Comparison of ENCODE assay signal across 10 mouse cellular contexts in the genomic region with DNA sequence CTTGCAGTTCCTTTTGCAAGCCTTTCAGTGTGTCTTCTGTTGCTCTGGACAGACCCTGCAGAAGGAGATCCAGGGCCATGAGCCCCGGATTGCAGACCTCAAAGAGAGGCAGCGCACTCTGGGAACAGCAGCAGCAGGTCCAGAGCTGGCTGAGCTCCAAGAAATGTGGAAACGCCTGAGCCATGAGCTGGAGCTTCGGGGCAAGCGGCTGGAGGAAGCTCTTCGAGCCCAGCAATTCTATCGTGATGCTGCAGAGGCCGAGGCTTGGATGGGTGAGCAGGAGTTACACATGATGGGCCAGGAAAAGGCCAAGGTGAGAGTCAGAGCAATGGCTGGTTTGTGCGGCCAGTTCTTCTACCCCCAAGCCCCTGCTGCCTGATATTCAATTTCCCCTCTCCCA. TPM values are rescaled to one million over a fixed set of nuclear protein-coding genes. Genes with fewer than 3 reads are reported as not detected.
A peak's percentile ranks its signal among the peaks of the same experiment; 100 is the strongest.
DNase-seq lines count a peak whose midpoint lies in the region; ATAC-seq and TF ChIP-seq lines count a peak whose summit lies in the region.
"Had no signal": no experiment of that assay in that cellular context is flagged by ENCODE, and none has a peak within 500 bp of the region (broad histone marks: within the 10 kb centered on the region; RNA-seq: fewer than 3 reads in every experiment).

No protein-coding gene starts in this region.

- no peak overlapping the region for H3K4me2 ChIP-seq in heart, postnatal 0 days (ENCODE audit: low read depth, low read length)
- H3K4me2 ChIP-seq in heart, embryonic 12.5 days, result no peak overlapping the region
- no peak overlapping the region for H3K4me2 ChIP-seq in midbrain, embryonic 13.5 days (replicated peaks)
- H3K4me2 ChIP-seq in midbrain, embryonic 11.5 days, result no peak overlapping the region
- H3K4me2 ChIP-seq in limb, embryonic 13.5 days (replicated peaks), result no peak overlapping the region
- H3K4me2 ChIP-seq: forebrain, embryonic 15.5 days had no signal

- H3K36me3 ChIP-seq in heart, postnatal 0 days (replicated peaks; ENCODE audit: control insufficient read depth, insufficient read depth, low read length), result no peaks in the 10 kb centered on the region
- no peaks in the 10 kb centered on the region for H3K36me3 ChIP-seq in heart, embryonic 12.5 days
- peaks cover 97% of the 10 kb centered on the region for H3K36me3 ChIP-seq in midbrain, embryonic 13.5 days
- peaks cover 14% of the 10 kb centered on the region for H3K36me3 ChIP-seq in midbrain, embryonic 11.5 days (ENCODE audit: control insufficient read depth, insufficient read depth, low read length)
- peaks cover 9% of the 10 kb centered on the region; the same call in 1 of the 2 replicates for H3K36me3 ChIP-seq in limb, embryonic 13.5 days

- H3K27ac ChIP-seq in heart, postnatal 0 days (ENCODE audit: low read depth), result no peak overlapping the region
- H3K27ac ChIP-seq in heart, embryonic 12.5 days (ENCODE audit: poor library complexity, severe bottlenecking), result no peak overlapping the region
- H3K27ac ChIP-seq in midbrain, embryonic 13.5 days, result no peak overlapping the region
- H3K27ac ChIP-seq in midbrain, embryonic 11.5 days (ENCODE audit: low read depth, low read length), result no peak overlapping the region
- H3K27ac ChIP-seq in limb, embryonic 13.5 days, result no peak overlapping the region
- H3K27ac ChIP-seq: forebrain, embryonic 15.5 days had no signal

- no peak for TF ChIP-seq CTCF in heart, postnatal 0 days (IDR thresholded peaks at IDR 0.05; ENCODE audit: low read depth)

- peak; percentile 31 for DNase-seq in heart, postnatal 0 days (ENCODE audit: low spot score)
- no peak for DNase-seq in midbrain, embryonic 11.5 days (ENCODE audit: low spot score, missing footprints)
- DNase-seq in adrenal gland, postnatal 14 days, result peak; percentile 82
- DNase-seq in layer of hippocampus, adult 9-11 months, result no peak
- no peak for DNase-seq in spleen, postnatal 36 days (ENCODE audit: low spot score in 2 of 2)
- DNase-seq: thymus, postnatal 14 days had no signal

- no peak for ATAC-seq in heart, postnatal 0 days (ENCODE audit: insufficient read depth, low read depth)
- ATAC-seq in heart, embryonic 12.5 days (ENCODE audit: insufficient number of reproducible peaks, low FRiP score), result no peak
- no peak for ATAC-seq in midbrain, embryonic 13.5 days
- ATAC-seq in midbrain, embryonic 11.5 days (ENCODE audit: low FRiP score), result no peak
- ATAC-seq in limb, embryonic 13.5 days (ENCODE audit: low FRiP score, low read depth), result no peak
- ATAC-seq: forebrain, embryonic 15.5 days had no signal

- no peak overlapping the region for H3K4me3 ChIP-seq in heart, postnatal 0 days (ENCODE audit: low read depth, low read length)
- H3K4me3 ChIP-seq in heart, embryonic 12.5 days, result no peak overlapping the region
- no peak overlapping the region for H3K4me3 ChIP-seq in midbrain, embryonic 13.5 days (replicated peaks)
- H3K4me3 ChIP-seq in midbrain, embryonic 11.5 days (ENCODE audit: low read depth, low read length), result no peak overlapping the region
- no peak overlapping the region for H3K4me3 ChIP-seq in limb, embryonic 13.5 days
- H3K4me3 ChIP-seq: forebrain, embryonic 15.5 days had no signal

- 16% methylated on average over 9 of the region's 9 CpGs for WGBS in heart, postnatal 0 days
- WGBS in heart, embryonic 12.5 days, result 36% methylated on average over 9 of the region's 9 CpGs
- WGBS in midbrain, embryonic 13.5 days, result 76% methylated on average over 9 of the region's 9 CpGs
- WGBS in midbrain, embryonic 11.5 days, result 85% methylated on average over 9 of the region's 9 CpGs
- WGBS in limb, embryonic 13.5 days, result 71% methylated on average over 9 of the region's 9 CpGs

- no peaks in the 10 kb centered on the region for H3K9me3 ChIP-seq in heart, postnatal 0 days (replicated peaks; ENCODE audit: control insufficient read depth, low read length)
- H3K9me3 ChIP-seq in heart, embryonic 12.5 days (replicated peaks), result no peaks in the 10 kb centered on the region
- no peaks in the 10 kb centered on the region for H3K9me3 ChIP-seq in midbrain, embryonic 13.5 days
- H3K9me3 ChIP-seq in midbrain, embryonic 11.5 days (ENCODE audit: control insufficient read depth, low read length), result no peaks in the 10 kb centered on the region
- no peaks in the 10 kb centered on the region for H3K9me3 ChIP-seq in limb, embryonic 13.5 days
- H3K9me3 ChIP-seq: forebrain, embryonic 15.5 days had no signal

- no peak for TF ChIP-seq EP300 in heart, postnatal 0 days (IDR thresholded peaks at IDR 0.05; ENCODE audit: low read depth)

- no peaks in the 10 kb centered on the region for H3K27me3 ChIP-seq in heart, postnatal 0 days (ENCODE audit: control insufficient read depth, insufficient read depth, low read length)
- H3K27me3 ChIP-seq in heart, embryonic 12.5 days (replicated peaks), result 0 out of 2 replicates have a peak, but pooled peaks cover 3% of the 10 kb centered on the region
- no peaks in the 10 kb centered on the region for H3K27me3 ChIP-seq in midbrain, embryonic 13.5 days
- H3K27me3 ChIP-seq in midbrain, embryonic 11.5 days (ENCODE audit: control insufficient read depth, insufficient read depth, low read length), result no peaks in the 10 kb centered on the region
- H3K27me3 ChIP-seq in limb, embryonic 13.5 days, result no peaks in the 10 kb centered on the region
- H3K27me3 ChIP-seq: forebrain, embryonic 15.5 days had no signal

- no peak overlapping the region for H3K9ac ChIP-seq in heart, postnatal 0 days (replicated peaks; ENCODE audit: low read depth, low read length)
- no peak overlapping the region for H3K9ac ChIP-seq in heart, embryonic 12.5 days
- peak overlapping the region; percentile 15; the same call in 1 of the 2 replicates for H3K9ac ChIP-seq in midbrain, embryonic 13.5 days (replicated peaks)
- H3K9ac ChIP-seq in midbrain, embryonic 11.5 days (ENCODE audit: low read length), result no peak overlapping the region
- H3K9ac ChIP-seq in limb, embryonic 13.5 days, result peak overlapping the region; percentile 36; the same call in 1 of the 2 replicates
- H3K9ac ChIP-seq: forebrain, embryonic 15.5 days had no signal

- H3K4me1 ChIP-seq in heart, postnatal 0 days (ENCODE audit: control insufficient read depth, insufficient read depth), result no peaks in the 10 kb centered on the region
- H3K4me1 ChIP-seq in heart, embryonic 12.5 days (replicated peaks), result peaks cover 9% of the 10 kb centered on the region
- H3K4me1 ChIP-seq in midbrain, embryonic 13.5 days (replicated peaks), result no peaks in the 10 kb centered on the region
- no peaks in the 10 kb centered on the region for H3K4me1 ChIP-seq in midbrain, embryonic 11.5 days (ENCODE audit: control insufficient read depth, insufficient read depth, low read length)
- H3K4me1 ChIP-seq in limb, embryonic 13.5 days, result 0 out of 2 replicates have a peak, but pooled peaks cover 6% of the 10 kb centered on the region
- H3K4me1 ChIP-seq: forebrain, embryonic 15.5 days had no signal

RNA-seq across cellular contexts. Expression of gene Rbm4b, which starts 11.2 kb away (rescaled TPM):
- total RNA-seq in heart, postnatal 0 days (2014; rRNA removed; ENCODE audit: low replicate concordance), result 9.3 and 30.2 TPM in 2 replicates
- polyA plus RNA-seq in heart, postnatal 0 days (2015; fragmentation: Nextera tagmentation; extraction: Ambion mirVana), result 20.3 and 22.5 TPM in 2 replicates
- 36.2 and 41.2 TPM in 2 replicates for polyA plus RNA-seq in heart, embryonic 12.5 days (2016; fragmentation: Nextera tagmentation; extraction: Ambion mirVana)
- polyA plus RNA-seq in midbrain, embryonic 13.5 days (2015; fragmentation: Nextera tagmentation; extraction: Ambion mirVana), result 220 TPM in 2 replicates
- polyA plus RNA-seq in midbrain, embryonic 11.5 days (2014; fragmentation: Nextera tagmentation; extraction: Ambion mirVana), result 137 and 152 TPM in 2 replicates
- 13.1 and 15.2 TPM in 2 replicates for total RNA-seq in adrenal gland, postnatal 14 days (2021)
- polyA plus RNA-seq in limb, embryonic 13.5 days (2015; fragmentation: Nextera tagmentation; extraction: Ambion mirVana), result 104 and 106 TPM in 2 replicates

RNA-seq across cellular contexts. Expression of gene Sptbn2, which starts 34.1 kb away (rescaled TPM):
- total RNA-seq in heart, postnatal 0 days (2014; rRNA removed; ENCODE audit: low replicate concordance), result 0.04 TPM in 2 replicates
- polyA plus RNA-seq in heart, postnatal 0 days (2015; fragmentation: Nextera tagmentation; extraction: Ambion mirVana), result 0.05 and 0.12 TPM in 2 replicates
- polyA plus RNA-seq in heart, embryonic 12.5 days (2016; fragmentation: Nextera tagmentation; extraction: Ambion mirVana), result 0.26 TPM in 2 replicates
- 29.8 and 31.9 TPM in 2 replicates for polyA plus RNA-seq in midbrain, embryonic 13.5 days (2015; fragmentation: Nextera tagmentation; extraction: Ambion mirVana)
- 13.4 and 14.0 TPM in 2 replicates for polyA plus RNA-seq in midbrain, embryonic 11.5 days (2014; fragmentation: Nextera tagmentation; extraction: Ambion mirVana)
- 3.3 and 5.9 TPM in 2 replicates for total RNA-seq in adrenal gland, postnatal 14 days (2021)
- polyA plus RNA-seq in limb, embryonic 13.5 days (2015; fragmentation: Nextera tagmentation; extraction: Ambion mirVana), result 1.3 and 1.9 TPM in 2 replicates

RNA-seq across cellular contexts. Expression of gene Gm960, which starts 46.6 kb away (rescaled TPM):
- total RNA-seq in heart, postnatal 0 days (2014; rRNA removed; ENCODE audit: low replicate concordance), result 0.43 TPM in 1 of 2 replicates, not detected in the other
- 0.54 and 1.6 TPM in 2 replicates for polyA plus RNA-seq in heart, postnatal 0 days (2015; fragmentation: Nextera tagmentation; extraction: Ambion mirVana)
- 1.2 and 2.0 TPM in 2 replicates for polyA plus RNA-seq in heart, embryonic 12.5 days (2016; fragmentation: Nextera tagmentation; extraction: Ambion mirVana)
- polyA plus RNA-seq in midbrain, embryonic 13.5 days (2015; fragmentation: Nextera tagmentation; extraction: Ambion mirVana), result 3.8 and 5.0 TPM in 2 replicates
- 2.3 and 3.4 TPM in 2 replicates for polyA plus RNA-seq in midbrain, embryonic 11.5 days (2014; fragmentation: Nextera tagmentation; extraction: Ambion mirVana)
- not detected in 2 replicates for total RNA-seq in adrenal gland, postnatal 14 days (2021)
- polyA plus RNA-seq in limb, embryonic 13.5 days (2015; fragmentation: Nextera tagmentation; extraction: Ambion mirVana), result 7.1 and 7.6 TPM in 2 replicates

RNA-seq across cellular contexts. Expression of gene Rbm4, which starts 48.6 kb away (rescaled TPM):
- total RNA-seq in heart, postnatal 0 days (2014; rRNA removed; ENCODE audit: low replicate concordance), result 63.4 and 75.1 TPM in 2 replicates
- polyA plus RNA-seq in heart, postnatal 0 days (2015; fragmentation: Nextera tagmentation; extraction: Ambion mirVana), result 40.8 and 43.9 TPM in 2 replicates
- polyA plus RNA-seq in heart, embryonic 12.5 days (2016; fragmentation: Nextera tagmentation; extraction: Ambion mirVana), result 39.8 and 46.8 TPM in 2 replicates
- polyA plus RNA-seq in midbrain, embryonic 13.5 days (2015; fragmentation: Nextera tagmentation; extraction: Ambion mirVana), result 117 and 126 TPM in 2 replicates
- 108 and 111 TPM in 2 replicates for polyA plus RNA-seq in midbrain, embryonic 11.5 days (2014; fragmentation: Nextera tagmentation; extraction: Ambion mirVana)
- total RNA-seq in adrenal gland, postnatal 14 days (2021), result 57.2 and 60.3 TPM in 2 replicates
- polyA plus RNA-seq in limb, embryonic 13.5 days (2015; fragmentation: Nextera tagmentation; extraction: Ambion mirVana), result 81.7 and 87.7 TPM in 2 replicates

Comparison
In these comparisons a context has a peak if more than half of its experiments do, and no peak if none do; other contexts are left out.
1. H3K9ac ChIP-seq: peak in midbrain, embryonic 13.5 days (single experiment) and limb, embryonic 13.5 days (single experiment); none in heart, postnatal 0 days (single experiment), heart, embryonic 12.5 days (single experiment) and midbrain, embryonic 11.5 days (single experiment).
2. DNase-seq: peak in heart, postnatal 0 days (single experiment) and adrenal gland, postnatal 14 days (single experiment); none in midbrain, embryonic 11.5 days (single experiment), layer of hippocampus, adult 9-11 months (single experiment) and spleen, postnatal 36 days (0 of 2).